Mouse (Mus musculus) bone marrow macrophage, adult 2 months (primary cell): Measurements from ENCODE around the gene Gm20388.

Experiments
- CTCF ChIP-seq: IDR thresholded peaks from 2 replicates; pipeline ENCODE4 v1.5.1; 2012; ENCODE audit warnings: low read depth, mild to moderate bottlenecking, low read length, moderate library complexity
- POLR2A ChIP-seq: IDR thresholded peaks from 2 replicates; pipeline ENCODE4 v1.6.1; 2012; ENCODE audit warnings: mild to moderate bottlenecking, low read depth, low read length, borderline replicate concordance

DNA sequence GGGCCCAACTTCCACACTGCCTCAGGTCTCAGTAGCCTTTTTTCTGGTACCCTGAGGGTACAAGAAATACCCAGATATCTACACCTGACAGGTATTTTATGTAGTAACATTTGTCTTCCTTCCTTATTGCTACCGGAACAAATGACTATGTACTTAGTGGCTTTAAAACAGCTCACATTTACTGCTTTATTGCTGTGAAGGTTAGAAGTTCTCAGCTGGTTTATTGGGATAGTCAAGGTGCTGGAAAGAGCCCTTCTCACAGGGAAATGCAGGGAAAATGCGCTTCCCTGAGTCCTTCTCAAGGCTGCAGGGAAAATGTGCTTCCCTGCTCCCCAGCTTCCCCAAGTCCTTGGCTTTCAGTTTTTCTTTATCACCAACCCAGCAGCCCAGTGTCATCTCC is 228.3 kb downstream of the Gm20388 start:
- no peak for TF ChIP-seq CTCF
- no peak for TF ChIP-seq POLR2A
